Mouse (Mus musculus) heart, adult 2 months (tissue): Measurements from ENCODE around the gene Dpysl4.

Experiments
- CTCF ChIP-seq: fragments of 200-600 bp; IDR thresholded peaks from 2 replicates; pipeline ENCODE4 v1.8.1; 2022; ENCODE audit warnings: antibody characterized with exemption, mild to moderate bottlenecking, moderate library complexity
- EP300 ChIP-seq: fragments of 200-500 bp; IDR thresholded peaks from 2 replicates; pipeline ENCODE4 v1.6.1; 2011; ENCODE audit warnings: low read depth, low read length, control low read depth; ENCODE audit not compliant: insufficient read depth
- POLR2A ChIP-seq: fragments of 200-500 bp; IDR thresholded peaks from 2 replicates; pipeline ENCODE4 v1.6.1; 2011; ENCODE audit warnings: mild to moderate bottlenecking, low read depth, low read length, control low read depth; ENCODE audit not compliant: insufficient read depth

DNA sequence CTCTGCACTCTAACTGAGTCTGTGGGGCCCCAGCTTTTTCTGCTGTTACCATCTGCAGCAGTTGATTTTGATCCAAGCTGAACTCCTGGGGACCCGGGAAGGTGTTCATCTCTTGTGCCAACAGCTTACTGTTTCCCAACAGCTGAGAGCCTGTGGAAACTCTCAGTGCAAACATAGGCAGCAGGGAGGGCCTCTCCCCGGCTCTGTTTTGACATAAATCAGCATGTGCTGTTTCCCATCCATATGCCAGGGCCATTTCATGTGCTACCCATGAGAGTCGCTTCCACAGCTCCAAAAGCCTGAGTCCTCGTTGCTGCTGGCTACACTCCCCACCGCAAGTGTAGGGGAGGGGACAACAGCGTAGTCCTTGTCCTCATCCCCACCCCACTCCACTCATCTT, 7.6 kb upstream of the Dpysl4 start:
- no peak for TF ChIP-seq EP300
- no peak for TF ChIP-seq CTCF
- no peak for TF ChIP-seq POLR2A
